Mouse (Mus musculus): ENCODE measurements around the gene Gimap4. TPM values are rescaled to one million over a fixed set of nuclear protein-coding genes. Genes with fewer than 3 reads are reported as not detected.

Gene Gimap4
- polyA plus RNA-seq, 1 experiment from 2014 or later, result 1.3 TPM

DNA sequence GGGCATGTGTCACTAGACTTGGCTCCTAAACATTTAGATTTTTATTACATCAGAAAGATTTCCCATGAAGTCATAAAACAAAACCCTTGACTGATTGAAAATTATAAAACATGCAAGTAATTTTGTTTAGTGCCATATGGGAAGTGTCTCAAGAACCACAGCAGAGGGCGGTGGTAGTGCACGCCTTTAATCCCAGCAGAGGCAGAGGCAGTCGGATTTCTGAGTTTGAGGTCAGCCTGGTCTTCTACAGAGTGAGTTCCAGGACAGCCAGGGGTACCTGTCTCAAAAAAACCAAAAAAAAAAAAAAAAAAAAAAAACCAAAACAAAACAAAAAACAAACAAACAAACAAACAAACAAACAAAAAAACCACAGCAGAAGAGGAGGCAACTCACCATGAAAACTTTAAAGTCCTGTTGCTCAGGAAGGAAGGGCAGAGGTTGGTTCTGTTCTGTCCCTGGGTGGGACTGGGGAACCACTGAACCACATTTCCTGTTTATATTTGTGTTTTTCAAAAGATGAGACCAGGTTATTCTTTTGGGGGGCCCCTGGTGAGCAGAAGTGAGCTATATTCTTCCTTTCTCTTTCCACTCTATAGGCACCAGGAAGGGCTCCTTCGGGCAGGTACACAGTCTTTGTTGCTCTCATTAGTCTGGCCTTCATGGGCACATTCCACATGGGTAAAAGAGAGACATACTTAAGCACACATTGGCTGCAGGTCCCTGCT lies 12.6 kb downstream of the Gimap4 start:
- Histone ChIP-seq H3K27me3 (replicated peaks; ENCODE audit: control insufficient read depth, insufficient read depth, low read length) (no peaks in the 10 kb centered on the region), H3K4me3 (ENCODE audit: low read length) (no peak overlapping the region), H3K36me3 (ENCODE audit: control insufficient read depth, insufficient read depth, low read length) (no peaks in the 10 kb centered on the region), H3K27ac (ENCODE audit: low read depth, low read length) (no peak overlapping the region), H3K9me3 (ENCODE audit: control insufficient read depth, low read length) (no peaks in the 10 kb centered on the region), H3K4me1 (ENCODE audit: control insufficient read depth, insufficient read depth, low read depth, low read length) (no peaks in the 10 kb centered on the region), H3K9ac (ENCODE audit: low read depth, low read length) (no peak overlapping the region), H3K4me2 (ENCODE audit: low read length) (no peak overlapping the region)
- no peak for ATAC-seq
- WGBS, result 85% methylated on average over 4 of the region's 4 CpGs

DNA sequence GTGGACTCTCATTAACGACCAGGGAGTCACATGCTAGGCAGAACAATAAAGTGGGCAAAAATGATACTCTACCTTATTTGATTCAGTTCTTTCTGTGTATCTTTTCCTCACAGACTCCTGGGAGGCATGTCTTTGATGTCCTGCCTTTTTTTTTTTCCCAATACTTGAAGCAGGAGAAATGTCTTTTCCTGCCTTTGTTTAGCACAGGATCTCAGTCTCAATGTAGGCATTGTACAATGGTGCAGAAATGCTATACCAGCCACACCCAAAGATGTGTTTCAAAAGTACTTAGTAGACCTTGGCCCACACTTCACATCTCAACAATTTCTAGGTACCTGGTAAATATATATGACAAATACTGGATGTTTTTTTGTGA lies 13.2 kb downstream of the Gimap4 start:
- Histone ChIP-seq H3K9ac (ENCODE audit: low read depth, low read length) (no peak overlapping the region), H3K27ac (ENCODE audit: low read depth, low read length) (no peak overlapping the region), H3K4me3 (ENCODE audit: low read length) (no peak overlapping the region), H3K9me3 (ENCODE audit: control insufficient read depth, low read length) (no peaks in the 10 kb centered on the region), H3K36me3 (ENCODE audit: control insufficient read depth, insufficient read depth, low read length) (no peaks in the 10 kb centered on the region), H3K4me1 (ENCODE audit: control insufficient read depth, insufficient read depth, low read depth, low read length) (no peaks in the 10 kb centered on the region), H3K4me2 (ENCODE audit: low read length) (no peak overlapping the region), H3K27me3 (replicated peaks; ENCODE audit: control insufficient read depth, insufficient read depth, low read length) (no peaks in the 10 kb centered on the region)
- WGBS, result 63% methylated on average over 1 of the region's 1 CpGs
- ATAC-seq, result no peak

DNA sequence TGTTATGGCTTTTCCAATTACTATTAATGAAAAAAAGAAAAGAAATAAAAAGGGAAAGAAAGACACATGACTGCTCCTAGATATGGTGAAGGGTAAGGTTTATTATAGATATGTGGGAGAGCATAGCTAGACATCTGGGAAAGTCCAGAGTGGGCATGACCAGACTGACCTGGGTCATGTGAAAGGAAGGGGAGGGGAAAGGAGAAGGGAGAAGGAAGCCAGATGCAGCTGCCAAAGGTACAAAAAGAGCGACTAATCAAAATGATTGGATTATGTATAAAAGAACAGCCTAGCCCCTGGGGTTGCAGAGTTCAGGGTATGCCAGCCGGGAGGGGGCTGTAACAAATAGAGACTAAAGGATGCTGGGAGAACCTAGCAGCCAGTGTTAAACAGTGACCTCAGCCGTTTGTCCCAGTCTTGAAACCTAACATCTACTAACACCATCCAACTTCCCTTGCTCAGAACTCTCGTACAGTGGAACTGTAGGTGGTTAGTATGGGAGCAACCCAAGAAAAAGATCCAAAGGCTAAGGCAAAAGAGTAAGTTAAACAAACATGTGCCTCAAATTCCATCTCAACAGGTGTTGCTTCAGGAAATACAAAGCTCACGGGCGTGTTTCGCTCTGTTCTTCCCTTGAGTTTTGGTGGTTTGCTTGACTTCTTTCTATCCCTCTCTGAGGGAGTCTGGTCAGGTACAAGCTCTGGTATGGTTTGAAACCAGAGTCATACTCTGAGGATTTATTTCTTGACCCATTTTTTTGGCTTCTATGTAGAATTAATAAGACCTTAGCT lies 13.9 kb downstream of the Gimap4 start:
- Histone ChIP-seq H3K4me3 (ENCODE audit: low read length) (no peak overlapping the region), H3K4me1 (ENCODE audit: control insufficient read depth, insufficient read depth, low read depth, low read length) (no peaks in the 10 kb centered on the region), H3K27ac (ENCODE audit: low read depth, low read length) (no peak overlapping the region), H3K9ac (ENCODE audit: low read depth, low read length) (no peak overlapping the region), H3K9me3 (ENCODE audit: control insufficient read depth, low read length) (no peaks in the 10 kb centered on the region), H3K27me3 (replicated peaks; ENCODE audit: control insufficient read depth, insufficient read depth, low read length) (no peaks in the 10 kb centered on the region), H3K36me3 (ENCODE audit: control insufficient read depth, insufficient read depth, low read length) (no peaks in the 10 kb centered on the region), H3K4me2 (ENCODE audit: low read length) (no peak overlapping the region)
- WGBS, result 83% methylated on average over 7 of the region's 7 CpGs
- ATAC-seq, result no peak

DNA sequence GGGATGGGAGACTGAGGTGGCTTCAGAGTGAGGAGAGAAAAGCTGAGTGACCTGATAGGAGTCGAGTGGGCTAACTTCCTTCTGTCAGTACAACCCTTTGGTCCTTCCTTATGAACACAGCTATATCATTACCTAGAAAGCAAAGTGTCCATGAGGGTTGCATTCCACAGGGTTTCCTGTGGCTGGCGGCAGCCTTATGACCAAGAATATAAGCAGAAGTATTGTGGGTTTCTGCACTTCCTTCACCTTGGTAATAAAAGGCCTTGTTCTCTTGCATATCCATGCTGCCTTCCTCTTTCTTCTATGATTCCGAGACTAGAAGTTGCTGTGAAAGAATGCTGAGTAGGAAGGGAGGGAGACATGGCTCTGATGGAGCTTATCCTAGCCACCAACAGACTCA lies 14.5 kb downstream of the Gimap4 start:
- Histone ChIP-seq H3K36me3 (ENCODE audit: control insufficient read depth, insufficient read depth, low read length) (no peaks in the 10 kb centered on the region), H3K9me3 (ENCODE audit: control insufficient read depth, low read length) (no peaks in the 10 kb centered on the region), H3K4me3 (ENCODE audit: low read length) (no peak overlapping the region), H3K27me3 (replicated peaks; ENCODE audit: control insufficient read depth, insufficient read depth, low read length) (no peaks in the 10 kb centered on the region), H3K27ac (ENCODE audit: low read depth, low read length) (no peak overlapping the region), H3K4me1 (ENCODE audit: control insufficient read depth, insufficient read depth, low read depth, low read length) (no peaks in the 10 kb centered on the region), H3K4me2 (ENCODE audit: low read length) (no peak overlapping the region), H3K9ac (ENCODE audit: low read depth, low read length) (no peak overlapping the region)
- WGBS, result 83% methylated on average over 3 of the region's 3 CpGs
- ATAC-seq, result no peak

DNA sequence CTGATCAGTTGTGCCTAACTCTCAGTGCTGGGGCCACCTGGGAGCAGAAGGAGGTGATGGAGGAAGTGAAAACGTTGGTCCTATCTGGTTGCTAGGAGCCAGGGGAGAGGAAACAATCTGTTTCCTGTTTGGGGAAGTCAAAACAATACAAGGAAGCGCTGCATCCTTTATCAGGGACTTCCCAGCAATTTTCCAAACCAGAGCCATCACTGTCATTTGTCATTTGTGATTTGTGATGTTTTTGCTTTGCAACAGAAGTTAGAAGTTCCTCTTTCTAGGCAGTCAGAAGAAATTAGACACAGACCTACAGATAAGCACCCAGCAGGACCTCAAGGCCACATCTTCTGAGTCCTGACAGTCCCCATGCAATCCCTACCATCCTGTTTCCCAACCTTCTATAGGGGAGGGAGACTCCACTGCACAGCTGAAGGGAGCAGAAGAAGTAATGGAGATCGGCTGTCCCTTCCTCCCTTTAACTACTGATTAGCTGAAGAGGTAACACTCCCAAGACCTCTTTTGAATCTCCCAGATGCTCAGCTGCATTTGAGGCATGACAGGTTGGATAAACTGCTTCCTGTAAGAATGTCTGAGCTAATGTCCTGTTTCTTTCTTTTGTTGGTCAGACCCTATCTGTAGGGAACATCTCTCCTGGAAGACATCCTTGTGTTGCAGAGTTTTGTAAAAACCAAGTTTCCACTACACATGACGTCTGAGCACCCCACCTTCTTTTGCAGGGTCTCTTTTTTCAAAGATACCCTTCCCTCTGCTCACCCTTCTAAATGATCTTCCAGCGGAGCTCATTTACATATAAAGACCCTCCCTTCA lies 16.1 kb downstream of the Gimap4 start:
- no peak for ATAC-seq
- Histone ChIP-seq H3K9me3 (ENCODE audit: control insufficient read depth, low read length) (no peaks in the 10 kb centered on the region), H3K9ac (ENCODE audit: low read depth, low read length) (no peak overlapping the region), H3K36me3 (ENCODE audit: control insufficient read depth, insufficient read depth, low read length) (no peaks in the 10 kb centered on the region), H3K27ac (ENCODE audit: low read depth, low read length) (no peak overlapping the region), H3K4me3 (ENCODE audit: low read length) (no peak overlapping the region), H3K27me3 (replicated peaks; ENCODE audit: control insufficient read depth, insufficient read depth, low read length) (no peaks in the 10 kb centered on the region), H3K4me1 (ENCODE audit: control insufficient read depth, insufficient read depth, low read depth, low read length) (no peaks in the 10 kb centered on the region), H3K4me2 (ENCODE audit: low read length) (no peak overlapping the region)
- WGBS, result 62% methylated on average over 5 of the region's 5 CpGs

DNA sequence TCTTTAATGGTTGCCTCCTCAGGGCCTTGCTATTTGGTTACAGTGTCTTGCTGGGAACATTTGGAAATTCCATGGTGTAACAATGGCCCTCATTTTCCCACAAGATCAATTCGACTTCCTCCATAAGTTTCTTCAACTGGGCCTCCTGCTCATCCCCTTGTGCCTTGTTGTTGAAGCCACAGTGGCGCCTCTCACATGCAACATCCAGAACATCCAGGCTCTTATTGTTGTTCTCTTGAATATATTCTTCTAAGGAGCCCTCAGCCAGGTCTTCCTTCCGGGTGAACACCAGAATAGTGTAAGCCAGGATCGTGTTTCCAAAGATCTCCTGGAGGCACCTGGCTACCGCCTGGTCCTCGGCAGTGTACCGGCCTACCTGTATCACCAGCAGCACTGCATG lies 17.8 kb downstream of the Gimap4 start:
- H3K27ac ChIP-seq (ENCODE audit: low read depth, low read length), result no peak overlapping the region
- no peaks in the 10 kb centered on the region for H3K4me1 ChIP-seq (ENCODE audit: control insufficient read depth, insufficient read depth, low read depth, low read length)
- H3K4me2 ChIP-seq (ENCODE audit: low read length), result no peak overlapping the region
- H3K9ac ChIP-seq (ENCODE audit: low read depth, low read length), result no peak overlapping the region
- ATAC-seq, result no peak
- H3K9me3 ChIP-seq (ENCODE audit: control insufficient read depth, low read length), result no peaks in the 10 kb centered on the region
- no peaks in the 10 kb centered on the region for H3K36me3 ChIP-seq (ENCODE audit: control insufficient read depth, insufficient read depth, low read length)
- WGBS, result 90% methylated on average over 7 of the region's 7 CpGs
- no peak overlapping the region for H3K4me3 ChIP-seq (ENCODE audit: low read length)
- H3K27me3 ChIP-seq (replicated peaks; ENCODE audit: control insufficient read depth, insufficient read depth, low read length), result no peaks in the 10 kb centered on the region

DNA sequence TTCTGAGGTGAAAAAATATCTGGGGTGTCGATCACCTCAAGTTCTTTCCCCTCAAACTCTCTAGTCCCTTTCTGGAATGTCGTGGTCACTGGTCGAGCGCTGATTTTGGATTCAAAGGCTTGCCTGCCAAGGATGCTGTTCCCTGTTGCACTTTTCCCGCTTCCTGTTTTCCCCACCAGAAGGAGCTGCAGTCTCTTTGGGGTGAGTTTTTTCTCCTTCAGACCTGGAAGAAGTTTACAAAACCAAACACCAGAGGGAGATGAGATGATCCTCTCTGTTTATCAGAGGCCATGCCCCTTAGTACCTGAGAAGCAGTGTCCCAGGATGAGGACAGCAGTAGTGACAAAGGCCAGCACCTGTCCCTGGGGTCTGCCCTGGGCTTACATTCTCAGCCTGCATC lies 18.3 kb downstream of the Gimap4 start:
- Histone ChIP-seq H3K9ac (ENCODE audit: low read depth, low read length) (no peak overlapping the region), H3K27ac (ENCODE audit: low read depth, low read length) (no peak overlapping the region), H3K9me3 (ENCODE audit: control insufficient read depth, low read length) (no peaks in the 10 kb centered on the region), H3K36me3 (ENCODE audit: control insufficient read depth, insufficient read depth, low read length) (no peaks in the 10 kb centered on the region), H3K4me2 (ENCODE audit: low read length) (no peak overlapping the region), H3K27me3 (replicated peaks; ENCODE audit: control insufficient read depth, insufficient read depth, low read length) (no peaks in the 10 kb centered on the region), H3K4me1 (ENCODE audit: control insufficient read depth, insufficient read depth, low read depth, low read length) (no peaks in the 10 kb centered on the region), H3K4me3 (ENCODE audit: low read length) (no peak overlapping the region)
- 76% methylated on average over 5 of the region's 5 CpGs for WGBS
- no peak for ATAC-seq

DNA sequence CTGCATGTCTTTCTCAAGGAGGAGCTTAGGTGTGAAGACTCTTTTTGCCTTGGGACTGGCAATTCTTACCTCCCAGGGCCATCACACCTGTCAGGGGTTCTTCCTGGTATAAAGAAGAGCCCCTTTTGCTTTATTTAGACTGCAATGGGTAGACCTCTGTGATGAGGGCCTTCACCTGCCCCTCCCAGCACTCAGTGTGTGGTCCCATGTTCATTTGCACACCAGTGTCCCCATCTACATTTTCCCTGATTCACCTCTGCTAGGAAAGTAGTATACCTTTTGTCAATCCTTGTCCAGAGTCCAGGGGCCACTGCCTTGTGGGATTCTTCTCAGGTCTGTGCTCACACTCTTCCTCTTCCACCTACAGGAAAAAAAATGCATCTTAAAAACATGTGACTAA lies 19.8 kb downstream of the Gimap4 start:
- Histone ChIP-seq H3K27me3 (replicated peaks; ENCODE audit: control insufficient read depth, insufficient read depth, low read length) (no peaks in the 10 kb centered on the region), H3K4me3 (ENCODE audit: low read length) (no peak overlapping the region), H3K9me3 (ENCODE audit: control insufficient read depth, low read length) (no peaks in the 10 kb centered on the region), H3K4me1 (ENCODE audit: control insufficient read depth, insufficient read depth, low read depth, low read length) (no peaks in the 10 kb centered on the region), H3K4me2 (ENCODE audit: low read length) (no peak overlapping the region), H3K36me3 (ENCODE audit: control insufficient read depth, insufficient read depth, low read length) (no peaks in the 10 kb centered on the region), H3K9ac (ENCODE audit: low read depth, low read length) (no peak overlapping the region), H3K27ac (ENCODE audit: low read depth, low read length) (no peak overlapping the region)
- ATAC-seq, result no peak

DNA sequence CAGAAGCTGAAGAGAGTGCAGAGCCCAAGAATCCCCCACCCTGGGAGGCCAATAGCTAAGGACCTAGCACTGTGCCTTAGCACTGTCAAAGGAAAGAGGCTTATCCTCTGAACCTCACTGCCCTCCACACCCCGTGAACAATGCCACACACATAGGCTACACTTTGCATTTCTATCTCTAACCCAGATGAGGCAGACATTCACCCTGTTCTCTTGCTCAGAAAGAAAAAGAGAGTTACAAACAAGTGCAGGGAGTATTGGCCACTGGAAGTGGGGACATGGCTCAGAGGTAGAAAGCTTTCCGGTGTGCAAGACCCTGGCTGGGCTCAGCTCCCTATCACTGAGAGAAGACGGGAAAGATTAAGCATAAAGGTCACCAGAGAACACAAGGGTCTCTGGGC lies 21.8 kb downstream of the Gimap4 start:
- no peak overlapping the region for H3K9ac ChIP-seq (ENCODE audit: low read depth, low read length)
- H3K27ac ChIP-seq (ENCODE audit: low read depth, low read length), result no peak overlapping the region
- no peaks in the 10 kb centered on the region for H3K4me1 ChIP-seq (ENCODE audit: control insufficient read depth, insufficient read depth, low read depth, low read length)
- no peak overlapping the region for H3K4me3 ChIP-seq (ENCODE audit: low read length)
- no peaks in the 10 kb centered on the region for H3K36me3 ChIP-seq (ENCODE audit: control insufficient read depth, insufficient read depth, low read length)
- no peak for ATAC-seq
- no peak overlapping the region for H3K4me2 ChIP-seq (ENCODE audit: low read length)
- H3K27me3 ChIP-seq (replicated peaks; ENCODE audit: control insufficient read depth, insufficient read depth, low read length), result no peaks in the 10 kb centered on the region
- H3K9me3 ChIP-seq (ENCODE audit: control insufficient read depth, low read length), result no peaks in the 10 kb centered on the region
- WGBS, result 59% methylated on average over 3 of the region's 3 CpGs
